Mouse (Mus musculus) liver, embryonic 15.5 days (tissue): ENCODE measurements around the gene Tmem140. TPM values are rescaled to one million over a fixed set of nuclear protein-coding genes. Genes with fewer than 3 reads are reported as not detected.

Source experiments
- ATAC-seq: fragments of 200-750 bp; cut with Nextera tagmentation; 2 replicates; pipeline ENCODE4 v1.8.0; 2017; ENCODE audit warnings: moderate number of reproducible peaks, mild to moderate bottlenecking, moderate library complexity; ENCODE audit not compliant: insufficient read depth
- H3K27ac ChIP-seq: fragments of 300-500 bp; sonication (generic); replicated peaks from 2 replicates; pipeline ENCODE4 v1.5.1; 2015; ENCODE audit warnings: mild to moderate bottlenecking, inconsistent platforms
- H3K27me3 ChIP-seq: fragments of 300-500 bp; sonication (generic); 2 replicates; pipeline ENCODE4 v1.6.1; 2015; ENCODE audit warnings: mild to moderate bottlenecking, inconsistent platforms
- H3K36me3 ChIP-seq: fragments of 300-500 bp; sonication (generic); replicated peaks from 2 replicates; pipeline ENCODE4 v1.6.1; 2015; ENCODE audit warnings: moderate library complexity, mild to moderate bottlenecking, inconsistent platforms
- H3K4me1 ChIP-seq: fragments of 300-500 bp; sonication (generic); replicated peaks from 2 replicates; pipeline ENCODE4 v1.6.1; 2015; ENCODE audit warnings: inconsistent platforms
- H3K4me2 ChIP-seq: fragments of 300-500 bp; sonication (generic); 2 replicates; pipeline ENCODE4 v1.6.1; 2015; ENCODE audit warnings: moderate library complexity, mild to moderate bottlenecking, inconsistent platforms
- H3K4me3 ChIP-seq: fragments of 300-500 bp; sonication (generic); replicated peaks from 2 replicates; pipeline ENCODE4 v1.5.1; 2015; ENCODE audit warnings: mild to moderate bottlenecking, inconsistent platforms
- H3K9ac ChIP-seq: fragments of 300-500 bp; sonication (generic); 2 replicates; pipeline ENCODE4 v1.6.1; 2015; ENCODE audit warnings: moderate library complexity, mild to moderate bottlenecking, inconsistent platforms
- H3K9me3 ChIP-seq: fragments of 300-500 bp; sonication (generic); replicated peaks from 2 replicates; pipeline ENCODE4 v1.6.1; 2016; ENCODE audit warnings: inconsistent platforms
- WGBS: fragments of 180-500 bp; shearing (Covaris S2); methylation state at CpG from one replicate; pipeline ENCODE4 v1.1.7; 2015; ENCODE audit warnings: mixed read lengths; ENCODE audit not compliant: insufficient replicate concordance; 5-methylcytosine and 5-hydroxymethylcytosine counted together
- polyA plus RNA-seq: library from polyadenylated mRNA; unstranded; fragments of >200 nt; fragmentation: Nextera tagmentation; extraction: Ambion mirVana; gene quantifications from 2 replicates; pipeline ENCODE4 v1.2.1, GENCODE M21; 2015

Tmem140 gene
- 5.8 and 8.5 TPM in 2 replicates for polyA plus RNA-seq

DNA sequence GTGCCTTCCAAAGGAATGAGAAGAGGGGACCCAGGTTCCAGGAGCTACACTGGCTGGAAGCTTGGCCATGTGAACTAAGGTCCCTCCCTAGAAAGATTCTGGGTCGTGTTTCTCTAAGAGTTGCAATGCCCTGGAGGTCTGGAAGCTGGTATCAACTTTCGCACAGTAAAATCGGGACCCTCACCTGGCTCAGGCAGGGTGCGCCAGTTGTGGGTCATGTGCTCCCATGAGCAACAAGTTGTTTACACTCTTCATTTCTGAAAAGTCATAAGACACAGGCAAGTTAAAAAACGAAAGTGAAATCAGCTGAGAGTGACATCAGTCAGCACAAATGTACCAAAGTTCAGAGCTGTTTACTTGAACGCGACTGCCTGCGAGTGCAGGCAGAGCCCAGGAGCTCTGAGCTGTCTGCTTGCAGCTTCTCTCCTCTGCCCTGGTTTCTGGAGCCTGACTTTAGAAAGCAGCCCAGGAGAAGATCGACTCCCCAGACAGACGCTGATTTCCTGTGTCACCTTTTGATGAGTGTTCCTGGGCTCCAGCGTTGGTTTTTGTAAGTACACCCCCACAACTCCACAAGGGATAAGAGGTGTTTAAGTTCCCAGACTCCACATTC, at the start of gene Tmem140:
Gene Tmem140, plus strand, starts transcription at position 356 of the 613 bp plus-strand sequence.
- H3K4me1 ChIP-seq, result peaks cover 57% of the 10 kb centered on the region
- peak; percentile 49; the same call in 1 of the 2 replicates for ATAC-seq
- no peaks in the 10 kb centered on the region for H3K27me3 ChIP-seq
- peak within 1 kb of the TSS; percentile 76 for H3K27ac ChIP-seq
- peak within 1 kb of the TSS; percentile 25 for H3K9ac ChIP-seq
- no peaks in the 10 kb centered on the region for H3K36me3 ChIP-seq
- peak within 1 kb of the TSS; percentile 67 for H3K4me2 ChIP-seq
- no peaks in the 10 kb centered on the region for H3K9me3 ChIP-seq
- peak within 1 kb of the TSS; percentile 53 for H3K4me3 ChIP-seq
- WGBS, result 15% methylated on average over 11 of the region's 11 CpGs

GRCm38 (mm10) chr6:34824406-34824805, 38.5 kb upstream of the Tmem140 start:
- Histone ChIP-seq H3K27ac (no peak overlapping the region), H3K9ac (no peak overlapping the region)
- ATAC-seq, result no peak

GRCm38 (mm10) chr6:34832352-34832751, 30.6 kb upstream of the Tmem140 start:
- Histone ChIP-seq H3K9me3 (no peaks in the 10 kb centered on the region), H3K27me3 (no peaks in the 10 kb centered on the region), H3K4me2 (no peak overlapping the region), H3K4me3 (no peak overlapping the region), H3K36me3 (no peaks in the 10 kb centered on the region), H3K4me1 (peaks cover 2% of the 10 kb centered on the region; the same call in 1 of the 2 replicates), H3K27ac (no peak overlapping the region), H3K9ac (no peak overlapping the region)
- no peak for ATAC-seq
- WGBS, result 85% methylated on average over 5 of the region's 5 CpGs

More at GRCm38 (mm10) chr6:34824406-34824805, 38.5 kb upstream of the Tmem140 start:
- no peaks in the 10 kb centered on the region for H3K36me3 ChIP-seq
- H3K4me3 ChIP-seq, result no peak overlapping the region
- H3K9me3 ChIP-seq, result no peaks in the 10 kb centered on the region
- no peaks in the 10 kb centered on the region for H3K27me3 ChIP-seq
- no peak overlapping the region for H3K4me2 ChIP-seq
- no peaks in the 10 kb centered on the region for H3K4me1 ChIP-seq

DNA sequence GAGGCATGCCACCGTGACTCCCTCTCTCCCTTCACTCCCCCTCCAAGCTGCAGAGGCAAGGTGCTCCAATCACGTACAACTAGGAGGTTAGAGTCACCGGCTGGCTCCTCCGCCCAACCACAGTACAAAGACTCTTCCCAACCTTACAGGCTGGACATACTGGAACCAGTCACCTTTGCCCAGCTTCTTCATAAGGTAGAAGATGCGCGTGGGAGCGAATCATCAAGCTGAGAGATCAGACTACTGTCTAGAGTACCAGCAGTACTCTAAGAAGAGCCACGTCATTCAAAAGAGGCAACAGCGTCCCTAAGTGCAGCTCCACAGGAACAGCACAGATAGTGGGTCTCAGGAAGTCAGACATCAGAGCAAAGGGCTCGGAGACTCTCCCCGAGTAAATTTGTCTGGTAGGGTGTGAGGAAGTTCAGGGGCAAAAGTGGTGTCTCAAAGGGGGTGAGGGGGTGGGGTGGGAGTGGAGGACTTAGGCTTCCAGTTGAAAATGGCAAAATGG, 1.3 kb upstream of the Tmem140 start:
- Histone ChIP-seq H3K27ac (no peak overlapping the region), H3K9ac (no peak overlapping the region), H3K4me3 (no peak overlapping the region), H3K4me1 (peaks cover 44% of the 10 kb centered on the region), H3K36me3 (no peaks in the 10 kb centered on the region), H3K27me3 (no peaks in the 10 kb centered on the region), H3K9me3 (no peaks in the 10 kb centered on the region; the same call in 1 of the 2 replicates), H3K4me2 (no peak overlapping the region)
- 63% methylated on average over 11 of the region's 11 CpGs for WGBS
- no peak for ATAC-seq

GRCm38 (mm10) chr6:34862381-34862780, 565 bp upstream of the Tmem140 start:
- peaks cover 52% of the 10 kb centered on the region for H3K4me1 ChIP-seq
- H3K9me3 ChIP-seq, result no peaks in the 10 kb centered on the region; the same call in 1 of the 2 replicates
- H3K36me3 ChIP-seq, result no peaks in the 10 kb centered on the region
- H3K27me3 ChIP-seq, result no peaks in the 10 kb centered on the region
- peak overlapping the region; percentile 25; the same call in 1 of the 2 replicates for H3K9ac ChIP-seq
- peak overlapping the region; percentile 53 for H3K4me3 ChIP-seq
- WGBS, result 63% methylated on average over 6 of the region's 6 CpGs
- peak overlapping the region; percentile 76 for H3K27ac ChIP-seq
- H3K4me2 ChIP-seq, result peak overlapping the region; percentile 67
- no peak for ATAC-seq

- 43% methylated on average over 9 of the region's 9 CpGs for WGBS
- H3K36me3 ChIP-seq, result no peaks in the 10 kb centered on the region
- H3K27me3 ChIP-seq, result no peaks in the 10 kb centered on the region
- H3K9ac ChIP-seq, result no peak overlapping the region
- 0 out of 2 replicates have a peak overlapping the region, but pooled peaks have one; percentile 76 for H3K27ac ChIP-seq
- H3K4me2 ChIP-seq, result peak overlapping the region; percentile 67
- H3K9me3 ChIP-seq, result no peaks in the 10 kb centered on the region
- H3K4me1 ChIP-seq, result peaks cover 68% of the 10 kb centered on the region
- ATAC-seq, result no peak
- H3K4me3 ChIP-seq, result peak overlapping the region; percentile 13
Observed at GRCm38 (mm10) chr6:34863786-34864514, 1.0 kb downstream of the Tmem140 start.

DNA sequence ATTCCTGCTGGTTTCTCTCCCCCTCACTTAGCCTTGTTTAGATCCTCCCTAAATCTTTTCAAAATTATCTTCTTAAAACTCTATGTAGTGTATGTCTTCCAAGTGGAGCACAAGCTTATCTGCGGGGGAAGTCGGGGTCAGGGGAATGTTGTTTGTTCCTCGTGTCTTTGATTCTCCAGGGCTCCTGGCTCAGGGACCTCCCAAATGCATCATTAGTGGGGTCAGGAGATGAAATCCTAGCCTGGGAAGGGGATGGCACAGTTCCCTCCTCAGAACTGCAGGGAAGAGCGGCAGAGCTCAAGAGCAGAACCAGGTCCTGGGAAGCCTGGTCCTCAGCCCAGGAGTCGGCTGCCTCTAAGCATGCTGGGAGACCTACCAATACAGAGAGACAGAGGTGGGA, 2.3 kb downstream of the Tmem140 start:
- no peaks in the 10 kb centered on the region for H3K9me3 ChIP-seq
- H3K4me2 ChIP-seq, result peak overlapping the region; percentile 36; the same call in 1 of the 2 replicates
- ATAC-seq, result peak; percentile 0; the same call in 1 of the 2 replicates
- no peak overlapping the region for H3K4me3 ChIP-seq
- no peaks in the 10 kb centered on the region for H3K36me3 ChIP-seq
- no peak overlapping the region for H3K9ac ChIP-seq
- H3K27ac ChIP-seq, result peak overlapping the region; percentile 74
- 58% methylated on average over 5 of the region's 5 CpGs for WGBS
- no peaks in the 10 kb centered on the region for H3K27me3 ChIP-seq
- H3K4me1 ChIP-seq, result peaks cover 80% of the 10 kb centered on the region

GRCm38 (mm10) chr6:34865711-34866593, 3.0 kb downstream of the Tmem140 start:
- WGBS, result 22% methylated on average over 7 of the region's 7 CpGs
- H3K4me1 ChIP-seq, result peaks cover 87% of the 10 kb centered on the region
- no peaks in the 10 kb centered on the region for H3K9me3 ChIP-seq

DNA sequence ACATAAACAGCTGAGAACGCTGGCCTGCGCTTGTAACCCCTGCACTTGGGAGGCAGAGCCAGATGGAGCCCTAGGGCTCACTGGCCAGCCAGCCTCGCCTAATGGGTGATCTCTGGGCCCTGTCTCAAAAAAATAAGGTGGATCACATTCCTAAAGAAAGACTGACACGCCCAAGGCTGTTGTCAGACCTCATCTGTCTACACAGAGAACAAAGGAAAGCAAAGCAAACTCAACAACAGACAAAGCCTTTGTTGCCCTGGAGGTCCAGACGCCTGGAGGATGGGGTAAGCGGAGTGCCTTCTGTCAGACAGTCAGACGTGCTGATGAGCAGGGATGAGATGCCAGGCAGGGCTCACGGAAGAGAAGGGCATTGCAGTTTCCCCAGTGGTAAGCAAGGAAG, 3.8 kb downstream of the Tmem140 start:
- Histone ChIP-seq H3K9me3 (no peaks in the 10 kb centered on the region), H3K9ac (no peak overlapping the region), H3K27me3 (no peaks in the 10 kb centered on the region), H3K4me1 (peaks cover 85% of the 10 kb centered on the region), H3K4me2 (no peak overlapping the region), H3K27ac (0 out of 2 replicates have a peak overlapping the region, but pooled peaks have one; percentile 46), H3K36me3 (no peaks in the 10 kb centered on the region), H3K4me3 (no peak overlapping the region)
- whole genome bisulfite sequencing, result 65% methylated on average over 8 of the region's 8 CpGs
- ATAC-seq, result no peak

More at GRCm38 (mm10) chr6:34865711-34866593, 3.0 kb downstream of the Tmem140 start:
- no peak overlapping the region for H3K4me3 ChIP-seq
- H3K27ac ChIP-seq, result peak overlapping the region; percentile 74
- H3K27me3 ChIP-seq, result no peaks in the 10 kb centered on the region
- no peak overlapping the region for H3K9ac ChIP-seq
- H3K4me2 ChIP-seq, result peak overlapping the region; percentile 36
- no peaks in the 10 kb centered on the region for H3K36me3 ChIP-seq
- peak; percentile 53 for ATAC-seq

DNA sequence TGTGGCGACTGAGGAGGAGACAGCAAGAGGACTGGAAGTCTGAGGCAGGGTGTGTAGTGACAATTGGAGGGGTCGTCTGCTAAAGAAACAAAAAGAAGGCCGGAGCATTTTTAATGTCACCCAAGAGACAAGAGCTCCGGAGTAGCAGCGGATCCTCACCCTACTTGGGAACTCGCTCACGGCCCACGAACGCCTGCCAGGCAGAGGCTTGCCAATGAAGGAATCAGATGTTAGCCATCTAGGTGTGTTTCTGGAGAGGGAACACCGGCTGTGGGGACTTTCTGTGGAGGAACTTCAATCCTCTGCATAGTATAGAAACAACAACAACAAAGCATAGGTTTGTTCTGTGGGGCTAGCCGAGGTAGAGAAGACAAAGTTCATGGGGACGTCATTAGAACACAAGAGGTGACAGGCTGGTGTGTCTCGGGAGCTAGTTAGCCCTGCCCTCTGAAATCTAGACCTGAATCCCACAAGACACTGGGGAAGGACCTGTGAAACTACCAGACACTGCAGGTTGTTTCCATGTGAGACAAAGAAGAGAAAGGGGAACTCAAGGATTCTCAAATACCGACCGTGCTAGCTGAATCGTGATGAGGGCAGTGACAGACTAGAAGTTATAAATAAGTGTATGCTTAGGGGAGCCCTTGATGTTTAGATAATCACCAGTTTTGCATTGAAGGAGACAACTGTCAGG, 4.5 kb downstream of the Tmem140 start:
- H3K9me3 ChIP-seq, result no peaks in the 10 kb centered on the region
- ATAC-seq, result no peak
- H3K36me3 ChIP-seq, result peaks cover under 1% of the 10 kb centered on the region; the same call in 1 of the 2 replicates
- 62% methylated on average over 16 of the region's 16 CpGs for WGBS
- H3K4me1 ChIP-seq, result peaks cover 83% of the 10 kb centered on the region
- H3K4me3 ChIP-seq, result no peak overlapping the region
- H3K27me3 ChIP-seq, result no peaks in the 10 kb centered on the region
- no peak overlapping the region for H3K4me2 ChIP-seq
- peak overlapping the region; percentile 46; the same call in 1 of the 2 replicates for H3K27ac ChIP-seq
- H3K9ac ChIP-seq, result no peak overlapping the region
